Mouse (Mus musculus) brain, embryonic 14.5 days (tissue): ENCODE measurements around the gene Chad.

Experiments used
- CTCF ChIP-seq: fragments of 200-500 bp; IDR thresholded peaks from 2 replicates; pipeline ENCODE4 v1.5.1; 2012; ENCODE audit warnings: inconsistent platforms, mild to moderate bottlenecking, moderate library complexity, borderline replicate concordance; ENCODE audit not compliant: insufficient read depth, insufficient read length; ENCODE audit errors: extremely low read depth
- POLR2A ChIP-seq: fragments of 200-500 bp; IDR thresholded peaks from 2 replicates; pipeline ENCODE4 v1.6.1; 2012; ENCODE audit warnings: mild to moderate bottlenecking, inconsistent platforms, borderline replicate concordance; ENCODE audit not compliant: poor library complexity, insufficient read depth, insufficient read length, severe bottlenecking; ENCODE audit errors: extremely low read depth

- no peak for TF ChIP-seq CTCF
- no peak for TF ChIP-seq POLR2A
These were observed 16.6 kb upstream of the Chad start for GRCm38 (mm10) chr11:94548041-94548784.
